Comparison of ENCODE assay signal across 12 mouse cellular contexts in the genomic region with DNA sequence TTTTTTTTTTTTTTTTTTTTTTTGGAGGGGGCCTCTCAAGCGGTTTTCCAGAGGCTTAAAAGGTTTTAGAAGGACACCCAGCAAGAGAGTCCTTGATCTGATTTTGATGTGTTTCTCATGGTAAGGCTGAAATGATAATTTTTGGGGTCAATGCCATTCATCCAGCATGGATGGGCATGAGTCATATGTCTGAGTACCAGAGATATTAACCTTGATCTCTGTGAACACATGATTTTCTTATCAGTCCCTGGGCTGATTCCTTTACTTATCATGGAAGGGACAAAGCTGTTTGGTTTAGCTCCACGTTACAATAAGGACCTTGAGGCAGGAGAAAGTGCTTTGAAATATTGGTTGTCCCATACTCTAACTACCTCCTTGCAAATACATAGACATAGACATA.
"Had no signal": no experiment of that assay in that cellular context is flagged by ENCODE, and none has a peak within 500 bp of the region (broad histone marks: within the 10 kb centered on the region; RNA-seq: fewer than 3 reads in every experiment).

No protein-coding gene starts in this region.

- DNase-seq: retina, postnatal 1 day; right cerebral cortex, adult 18-20 months; right cerebral cortex, postnatal 14 days; right cerebral cortex, postnatal 25 days; right cerebral cortex, postnatal 4 days; spleen, adult 18-20 months; thymus, adult 18-20 months; thymus, adult 2 months; thymus, postnatal 14 days; thymus, postnatal 25 days; thymus, postnatal 36 days; thymus, postnatal 4 days had no signal
